Mouse (Mus musculus): ENCODE results near the gene Sertad3. TPM values are rescaled to one million over a fixed set of nuclear protein-coding genes. Genes with fewer than 3 reads are reported as not detected.
"Not testable (repeated sequence)": the region's sequence is repeated elsewhere in the genome, so short reads cannot be mapped to it uniquely, and the experiment has no call there.

Sertad3 gene
- total and polyA plus RNA-seq, 3 experiments = 2.0 to 6.7 TPM; not detected in 1

DNA sequence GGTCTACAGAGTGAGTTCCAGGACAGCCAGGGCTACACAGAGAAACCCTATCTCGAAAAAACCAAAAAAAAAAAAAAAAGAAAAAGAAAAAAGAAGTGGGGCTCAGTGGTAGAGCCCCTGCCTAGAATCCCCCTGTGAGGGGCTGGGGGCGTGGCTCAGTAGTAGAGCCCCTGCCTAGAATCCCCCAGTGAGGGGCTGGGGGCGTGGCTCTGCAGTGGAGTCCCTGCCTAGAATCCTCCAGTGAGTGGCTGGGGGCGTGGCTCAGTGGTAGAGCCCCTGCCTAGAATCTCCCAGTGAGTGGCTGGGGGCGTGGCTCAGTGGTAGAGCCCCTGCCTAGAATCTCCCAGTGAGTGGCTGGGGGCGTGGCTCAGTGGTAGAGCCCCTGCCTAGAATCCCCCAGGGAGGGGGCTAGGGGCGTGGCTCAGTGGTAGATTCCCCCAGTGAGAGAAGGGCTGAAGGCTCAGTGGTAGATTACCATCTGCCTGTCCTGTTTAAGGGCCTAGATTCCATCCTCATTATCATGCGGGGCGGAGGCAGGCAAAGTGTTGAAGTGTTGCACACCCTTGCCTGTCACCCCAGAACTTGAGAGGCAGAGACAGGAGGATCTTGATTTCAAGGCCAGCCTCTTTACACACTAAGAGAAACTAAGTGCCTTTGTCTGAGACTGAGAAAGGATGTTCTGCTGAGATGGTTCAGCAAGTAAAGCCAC, 21.2 kb downstream of the Sertad3 start:
- Histone ChIP-seq H3K36me3 (ENCODE audit: control insufficient read depth in 1 of 2, insufficient read depth in 2 of 2, low read length in 2 of 2) (peaks cover 0 to 11% of the 10 kb centered on the region in 2 experiments; a peak in 2 of 4 replicates), H3K4me1 (ENCODE audit: control insufficient read depth in 1 of 2, insufficient read depth in 2 of 2, low read length in 2 of 2) (peaks cover 8 to 14% of the 10 kb centered on the region in 2 experiments)
- peak; percentile 29 for DNase-seq (ENCODE audit: low read depth, low spot score)
- not testable (repeated sequence) for H3K9ac ChIP-seq (ENCODE audit: control insufficient read depth, low read depth, low read length, poor library complexity, severe bottlenecking); H3K9me3 ChIP-seq (replicated peaks; ENCODE audit: insufficient read depth, low read length); H3K79me2 ChIP-seq (ENCODE audit: control insufficient read depth, insufficient read depth, low read length, poor library complexity); H3K27me3 ChIP-seq (ENCODE audit: control insufficient read depth in 1 of 2, insufficient read depth in 2 of 2, low read length in 2 of 2); H3K27ac ChIP-seq (ENCODE audit: control insufficient read depth, low read depth, low read length); H3K4me3 ChIP-seq (ENCODE audit: control insufficient read depth in 1 of 2, insufficient read depth in 1 of 2, low read depth in 2 of 2, low read length in 2 of 2)

DNA sequence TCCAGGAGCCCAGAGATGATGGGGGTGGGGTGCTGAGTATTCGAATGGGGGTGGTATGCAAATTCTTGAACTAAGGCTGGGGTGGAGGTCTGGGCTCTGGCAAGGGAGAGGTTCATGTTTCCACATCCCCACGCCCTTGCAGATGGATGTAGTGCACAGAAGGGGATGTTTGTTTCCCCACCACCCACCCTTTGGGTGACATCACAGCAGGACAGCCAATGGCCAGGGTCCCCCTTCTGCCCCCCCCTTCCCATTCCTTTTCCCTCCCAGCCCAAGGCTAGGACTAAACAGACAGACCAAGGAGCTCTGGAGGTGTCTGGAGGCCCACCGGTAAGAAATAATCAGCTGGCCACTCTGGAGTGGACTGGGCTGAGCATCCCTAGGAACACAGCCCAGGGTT, 25.5 kb downstream of the Sertad3 start, which contains the start of gene Prx:
Prx (plus strand) TSS at position 289 of the 400 bp plus-strand sequence.
- H3K79me2 ChIP-seq (ENCODE audit: control insufficient read depth, insufficient read depth, low read length, poor library complexity) = no peaks in the 10 kb centered on the region
- TF ChIP-seq MXI1 (IDR thresholded peaks at IDR 0.05; ENCODE audit: low read depth, low read length) (no peak), TBP (IDR thresholded peaks at IDR 0.05; ENCODE audit: low read depth, low read length) (no peak), ZMIZ1 (IDR thresholded peaks at IDR 0.05; ENCODE audit: low read depth, low read length) (no peak), GABPA (IDR thresholded peaks at IDR 0.05; ENCODE audit: low read depth, low read length) (no peak)

DNA sequence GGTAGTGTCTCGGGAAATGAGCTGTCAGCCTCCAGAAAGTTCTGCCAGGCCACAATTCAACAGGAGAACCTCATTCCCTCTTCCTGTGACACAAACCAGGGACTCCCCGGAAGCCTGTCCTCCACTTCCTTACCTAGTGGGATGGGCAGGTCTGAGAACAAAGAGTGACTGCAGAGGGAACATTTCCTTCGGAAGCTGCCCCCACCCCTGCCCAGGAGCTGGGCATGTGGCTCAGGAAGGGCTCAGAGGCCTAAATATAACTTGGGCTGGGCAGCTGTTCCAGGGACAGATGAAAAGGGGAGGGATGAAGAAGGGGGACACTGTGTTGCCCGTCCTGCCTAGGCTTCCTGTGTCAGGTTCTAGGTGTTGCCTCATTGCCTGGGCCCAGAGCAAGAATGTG, 28.1 kb downstream of the Sertad3 start:
- H3K36me3 ChIP-seq (ENCODE audit: control insufficient read depth in 1 of 2, insufficient read depth in 2 of 2, low read length in 2 of 2) = no peaks in the 10 kb centered on the region
- no peak overlapping the region for H3K9ac ChIP-seq (ENCODE audit: control insufficient read depth, low read depth, low read length, poor library complexity, severe bottlenecking)
- no peaks in the 10 kb centered on the region for H3K27me3 ChIP-seq (ENCODE audit: control insufficient read depth in 1 of 2, insufficient read depth in 2 of 2, low read length in 2 of 2)
- H3K9me3 ChIP-seq (replicated peaks; ENCODE audit: insufficient read depth, low read length) = no peaks in the 10 kb centered on the region
- no peak overlapping the region for H3K4me3 ChIP-seq (ENCODE audit: control insufficient read depth in 1 of 2, insufficient read depth in 1 of 2, low read depth in 2 of 2, low read length in 2 of 2)
- DNase-seq (ENCODE audit: low read depth, low spot score) = no peak
- TF ChIP-seq RCOR1 (IDR thresholded peaks at IDR 0.05; ENCODE audit: low read depth, low read length) = no peak
- H3K79me2 ChIP-seq (ENCODE audit: control insufficient read depth, insufficient read depth, low read length, poor library complexity) = no peaks in the 10 kb centered on the region
- H3K4me1 ChIP-seq (ENCODE audit: control insufficient read depth in 1 of 2, insufficient read depth in 2 of 2, low read length in 2 of 2) = 0 out of 4 replicates have a peak, but pooled peaks cover 0 to under 1% of the 10 kb centered on the region in 2 experiments
- no peak overlapping the region for H3K27ac ChIP-seq (ENCODE audit: control insufficient read depth, low read depth, low read length)

More for the DNA sequence above, 25.5 kb downstream of the Sertad3 start, which contains the start of gene Prx:
- no peaks in the 10 kb centered on the region for H3K4me1 ChIP-seq (ENCODE audit: control insufficient read depth in 1 of 2, insufficient read depth in 2 of 2, low read length in 2 of 2)
- H3K27ac ChIP-seq (ENCODE audit: control insufficient read depth, low read depth, low read length) = no peak within 1 kb of the TSS
- no peak within 1 kb of the TSS for H3K4me3 ChIP-seq (ENCODE audit: control insufficient read depth in 1 of 2, insufficient read depth in 1 of 2, low read depth in 2 of 2, low read length in 2 of 2)
- no peaks in the 10 kb centered on the region for H3K9me3 ChIP-seq (replicated peaks; ENCODE audit: insufficient read depth, low read length)
- no peaks in the 10 kb centered on the region for H3K27me3 ChIP-seq (ENCODE audit: control insufficient read depth in 1 of 2, insufficient read depth in 2 of 2, low read length in 2 of 2)
- H3K36me3 ChIP-seq (ENCODE audit: control insufficient read depth in 1 of 2, insufficient read depth in 2 of 2, low read length in 2 of 2) = no peaks in the 10 kb centered on the region
- no peak within 1 kb of the TSS for H3K9ac ChIP-seq (ENCODE audit: control insufficient read depth, low read depth, low read length, poor library complexity, severe bottlenecking)
- no peak for DNase-seq (ENCODE audit: low read depth, low spot score)

DNA sequence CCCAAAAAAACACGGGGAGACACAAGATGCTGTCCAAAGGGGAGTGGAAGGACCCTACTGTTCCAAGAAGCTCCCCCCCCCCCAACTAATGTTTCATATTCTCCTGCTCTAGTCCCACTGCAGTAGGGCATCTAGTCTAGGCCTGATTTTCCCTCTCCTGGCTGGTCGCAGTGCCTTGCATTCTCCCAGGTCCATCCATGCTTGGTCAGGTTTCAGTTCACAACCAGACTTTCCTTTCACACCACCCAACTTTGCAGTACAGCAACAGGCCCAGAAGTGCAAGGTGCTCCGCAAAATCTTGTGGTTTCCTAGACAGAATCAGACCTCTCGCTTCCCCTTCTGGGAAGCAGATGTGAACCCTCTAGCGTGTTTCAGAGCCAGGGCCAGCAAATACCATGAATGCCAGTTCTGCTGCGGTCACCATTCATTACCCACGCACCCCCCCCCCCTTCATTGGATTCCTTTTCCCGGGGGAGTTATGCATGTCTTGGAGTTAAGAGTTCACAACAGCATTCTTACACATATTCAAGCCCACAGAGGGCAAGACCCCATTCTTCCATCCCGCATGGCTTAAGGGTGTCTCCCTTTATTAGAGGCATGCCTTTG, 33.3 kb downstream of the Sertad3 start:
- H3K36me3 ChIP-seq (ENCODE audit: control insufficient read depth in 1 of 2, insufficient read depth in 2 of 2, low read length in 2 of 2) = peaks cover 0 to 9% of the 10 kb centered on the region in 2 experiments; a peak in 2 of 4 replicates
- TF ChIP-seq TCF12 (IDR thresholded peaks at IDR 0.05; ENCODE audit: low read depth, low read length) (no peak), USF2 (IDR thresholded peaks at IDR 0.05; ENCODE audit: borderline replicate concordance in 1 of 2, insufficient read depth in 1 of 2, low read depth in 1 of 2, low read length in 2 of 2) (no peak), POLR2AphosphoS2 (IDR thresholded peaks at IDR 0.05; ENCODE audit: low read length) (no peak), POLR2AphosphoS5 (IDR thresholded peaks at IDR 0.05; ENCODE audit: borderline replicate concordance, low read depth, low read length) (no peak), MAZ (IDR thresholded peaks at IDR 0.05; ENCODE audit: low read depth, low read length) (no peak), E2F4 (IDR thresholded peaks at IDR 0.05; ENCODE audit: borderline replicate concordance, low read depth, low read length) (no peak), GATA1 (IDR thresholded peaks at IDR 0.05; ENCODE audit: low read depth, low read length) (no peak), MYB (IDR thresholded peaks at IDR 0.05; ENCODE audit: low read depth, low read length) (no peak), KAT2A (conservative IDR thresholded peaks at IDR 0.05; ENCODE audit: low read depth, low read length) (no peak), POLR2A (IDR thresholded peaks at IDR 0.05; ENCODE audit: control insufficient read depth in 1 of 2, insufficient read depth in 1 of 2, low read depth in 1 of 2, low read length in 2 of 2, poor library complexity in 1 of 2) (no peak), SIN3A (IDR thresholded peaks at IDR 0.05; ENCODE audit: low read length) (no peak), NELFE (IDR thresholded peaks at IDR 0.05; ENCODE audit: low read depth, low read length) (no peak), CHD1 (IDR thresholded peaks at IDR 0.05; ENCODE audit: low read depth, low read length) (no peak)
- H3K4me3 ChIP-seq (ENCODE audit: control insufficient read depth in 1 of 2, insufficient read depth in 1 of 2, low read depth in 2 of 2, low read length in 2 of 2) = peak overlapping the region; percentile 2 to 84; a peak in 2 of 4 replicates
- H3K9me3 ChIP-seq (replicated peaks; ENCODE audit: insufficient read depth, low read length) = no peaks in the 10 kb centered on the region
- peak overlapping the region; percentile 44 for H3K9ac ChIP-seq (ENCODE audit: control insufficient read depth, low read depth, low read length, poor library complexity, severe bottlenecking)
- no peaks in the 10 kb centered on the region for H3K27me3 ChIP-seq (ENCODE audit: control insufficient read depth in 1 of 2, insufficient read depth in 2 of 2, low read length in 2 of 2)
- H3K79me2 ChIP-seq (ENCODE audit: control insufficient read depth, insufficient read depth, low read length, poor library complexity) = no peaks in the 10 kb centered on the region; the same call in 1 of the 2 replicates
- H3K27ac ChIP-seq (ENCODE audit: control insufficient read depth, low read depth, low read length) = no peak overlapping the region
- peaks cover 3 to 6% of the 10 kb centered on the region in 2 experiments; a peak in 3 of 4 replicates for H3K4me1 ChIP-seq (ENCODE audit: control insufficient read depth in 1 of 2, insufficient read depth in 2 of 2, low read length in 2 of 2)
- DNase-seq (ENCODE audit: low read depth, low spot score) = peak; percentile 40
